Mouse (Mus musculus): ENCODE measurements around the gene Ifnlr1. TPM values are rescaled to one million over a fixed set of nuclear protein-coding genes. Genes with fewer than 3 reads are reported as not detected.
"Not testable (repeated sequence)": the region's sequence is repeated elsewhere in the genome, so short reads cannot be mapped to it uniquely, and the experiment has no call there.

Gene Ifnlr1
- total RNA-seq, 4 experiments from 2014 or later = 0.27 to 0.37 (median 0.32) TPM

DNA sequence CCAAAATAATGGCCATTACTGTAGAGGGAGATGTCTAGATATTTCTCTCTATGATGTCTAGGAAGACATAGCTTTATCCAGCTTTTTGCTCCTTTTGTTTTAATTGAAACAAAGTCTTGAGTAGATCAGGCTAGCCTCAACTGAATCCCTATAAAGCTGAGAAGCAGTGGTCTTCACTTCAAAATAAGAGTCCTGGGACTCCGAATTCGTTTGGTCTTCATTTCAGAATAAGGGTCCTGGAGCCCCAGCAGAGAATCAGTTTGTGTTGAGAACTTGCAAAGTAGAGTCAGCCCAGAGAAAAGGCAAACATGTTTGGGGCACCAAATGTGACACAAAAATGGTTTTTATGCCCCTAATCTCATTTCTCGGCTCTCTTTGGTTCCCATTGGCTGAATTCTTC is 1.4 kb upstream of the Ifnlr1 start:
- DNase-seq (ENCODE audit: low spot score in 2 of 2) = no peak

- DNase-seq (ENCODE audit: low spot score in 2 of 2) = no peak
Observed at GRCm38 (mm10) chr4:135686568-135686953, 474 bp downstream of the Ifnlr1 start.

DNA sequence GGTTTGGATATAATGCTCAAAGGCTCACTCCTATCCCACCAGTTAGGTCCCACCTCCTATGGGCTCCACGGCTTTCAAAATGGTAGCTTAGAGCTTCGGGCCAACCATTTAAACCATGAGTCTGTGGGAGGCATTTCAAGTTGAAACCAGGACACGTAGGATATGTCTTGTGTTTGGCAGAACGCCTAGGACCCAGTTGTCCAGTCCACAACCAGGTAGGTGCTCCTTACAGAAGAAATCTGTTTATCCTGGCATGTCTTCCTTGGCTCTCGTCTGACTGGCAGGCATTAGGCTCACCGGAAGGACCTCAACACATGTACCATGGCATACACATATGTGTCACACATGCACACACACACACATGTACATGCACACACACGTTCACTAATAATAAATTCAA is 3.7 kb downstream of the Ifnlr1 start:
- DNase-seq (ENCODE audit: low spot score in 2 of 2) = no peak

- DNase-seq (ENCODE audit: low spot score in 2 of 2) = no peak
Observed at GRCm38 (mm10) chr4:135690241-135690640, 4.2 kb downstream of the Ifnlr1 start.

DNA sequence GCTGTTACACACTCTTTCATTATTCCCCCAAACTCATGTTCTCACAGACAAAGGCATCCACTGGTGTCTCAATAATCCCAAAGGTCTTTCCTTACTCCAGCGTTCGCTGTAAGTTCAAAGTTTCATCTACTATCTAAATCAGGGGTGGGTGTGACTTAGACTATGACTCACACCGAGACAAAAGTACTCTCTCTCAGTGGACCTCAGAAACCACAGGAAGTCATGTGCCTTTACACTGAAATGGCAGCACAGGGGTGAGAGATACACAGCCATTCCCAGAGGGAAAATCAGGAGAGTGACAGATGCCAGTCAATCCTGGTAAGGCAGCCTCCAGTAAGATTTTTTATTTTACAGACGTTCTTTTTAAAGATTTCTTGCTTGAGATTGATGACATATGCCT is 6.8 kb downstream of the Ifnlr1 start:
- DNase-seq (ENCODE audit: low spot score in 2 of 2) = no peak

DNA sequence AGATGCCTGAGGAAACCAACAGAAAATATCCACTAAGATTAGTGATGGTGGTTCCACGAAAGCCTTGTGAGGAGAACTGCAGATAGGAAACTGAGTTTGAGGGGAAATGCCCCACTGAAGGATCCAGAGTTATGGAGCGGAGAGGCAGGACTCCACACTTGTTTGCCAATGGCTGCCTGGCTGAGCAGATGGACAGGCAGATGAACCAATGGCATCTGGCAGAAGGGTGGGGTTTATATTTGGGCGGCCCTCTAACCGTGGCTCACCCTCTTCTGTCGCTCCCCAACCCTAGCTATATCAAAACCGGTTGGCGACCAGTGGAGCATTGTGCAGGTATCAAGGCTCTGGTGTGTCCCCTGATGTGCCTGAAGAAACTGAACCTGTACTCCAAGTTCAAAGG is 12.4 kb downstream of the Ifnlr1 start:
- DNase-seq (ENCODE audit: low spot score in 2 of 2) = no peak

- DNase-seq (ENCODE audit: low spot score in 2 of 2) = no peak
Observed at GRCm38 (mm10) chr4:135703497-135703896, 17.4 kb downstream of the Ifnlr1 start.

DNA sequence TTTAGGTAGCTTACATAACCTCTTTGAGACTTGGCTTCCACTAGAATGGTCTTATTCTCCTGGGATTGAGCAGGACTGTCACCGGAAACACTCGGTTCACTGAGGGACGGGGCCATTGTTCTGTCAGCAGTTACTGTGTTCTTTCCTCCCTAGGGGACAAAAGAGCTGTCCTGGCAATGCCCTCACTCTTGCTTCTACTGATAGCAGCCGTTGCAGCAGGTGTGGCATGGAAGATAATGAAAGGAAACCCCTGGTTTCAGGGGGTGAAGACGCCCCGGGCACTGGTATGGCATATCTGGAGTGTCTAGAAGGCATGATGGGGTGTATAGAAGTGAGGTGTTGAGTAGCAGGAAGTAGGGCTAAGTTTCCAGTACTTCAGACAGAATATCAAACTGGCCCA is 17.9 kb downstream of the Ifnlr1 start:
- DNase-seq (ENCODE audit: low spot score in 2 of 2) = no peak

DNA sequence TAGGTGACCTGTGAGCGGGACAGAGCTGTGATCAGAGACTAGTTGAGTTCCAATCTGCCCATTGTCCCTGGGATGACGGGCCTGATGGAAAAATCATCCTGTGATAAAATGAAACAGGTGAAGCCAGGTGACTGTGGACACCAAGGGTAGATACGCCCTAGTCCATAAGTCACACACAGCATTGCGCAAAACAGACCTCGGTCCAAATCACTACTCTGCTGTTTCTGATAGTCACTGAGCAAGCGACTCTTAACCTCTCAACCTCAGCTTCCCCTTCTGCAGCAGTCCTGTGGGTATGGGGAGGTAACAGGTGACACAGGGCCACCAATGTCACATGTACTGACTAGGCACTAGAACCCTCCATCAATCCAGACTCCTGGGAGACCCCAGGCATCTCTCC is 20.0 kb downstream of the Ifnlr1 start:
- DNase-seq (ENCODE audit: low spot score in 2 of 2) = no peak

GRCm38 (mm10) chr4:135709072-135709564 is 23.0 kb downstream of the Ifnlr1 start:
- peak in 1 of 2 experiments; percentile 72 for DNase-seq (ENCODE audit: low spot score in 2 of 2)

DNA sequence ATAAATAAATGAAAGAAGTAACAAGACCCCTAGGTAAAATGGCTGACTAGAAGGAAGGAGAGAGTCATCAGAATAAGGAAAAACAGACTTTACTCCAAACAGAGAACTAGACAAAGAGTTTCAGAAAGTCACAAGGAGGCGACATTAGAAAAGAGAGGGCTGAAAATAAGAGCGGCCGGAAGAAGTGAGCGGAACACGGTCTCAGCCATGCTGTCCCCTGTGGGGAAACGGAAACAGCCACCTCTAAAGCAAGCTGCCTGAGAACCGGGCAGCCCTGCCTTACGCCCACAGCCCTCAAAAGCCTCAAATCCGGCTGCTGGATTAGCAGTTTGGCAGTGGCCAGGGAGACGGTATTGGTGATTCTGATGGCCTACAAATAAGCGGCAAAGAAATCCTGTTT is 23.5 kb downstream of the Ifnlr1 start:
- no peak for DNase-seq (ENCODE audit: low spot score in 2 of 2)

DNA sequence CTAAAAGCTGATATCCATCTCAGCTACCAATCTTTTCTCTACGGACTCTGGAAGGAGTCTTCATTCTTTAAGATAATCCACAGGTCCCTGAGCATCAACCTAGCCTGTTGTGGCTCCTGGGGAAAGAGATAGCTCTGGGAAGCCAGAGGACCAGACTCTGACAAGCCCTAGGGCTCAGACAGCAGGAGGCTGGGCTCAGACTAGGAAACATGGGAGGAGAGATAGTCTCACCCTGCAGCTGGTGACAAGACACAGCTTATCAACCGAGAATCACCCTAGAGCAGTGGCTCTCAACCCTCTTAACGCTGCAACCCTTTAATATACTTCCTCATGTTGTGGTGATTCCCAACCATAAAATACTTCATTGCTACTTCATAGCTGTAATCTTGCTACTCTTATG is 24.3 kb downstream of the Ifnlr1 start:
- no peak for DNase-seq (ENCODE audit: low spot score in 2 of 2)

DNA sequence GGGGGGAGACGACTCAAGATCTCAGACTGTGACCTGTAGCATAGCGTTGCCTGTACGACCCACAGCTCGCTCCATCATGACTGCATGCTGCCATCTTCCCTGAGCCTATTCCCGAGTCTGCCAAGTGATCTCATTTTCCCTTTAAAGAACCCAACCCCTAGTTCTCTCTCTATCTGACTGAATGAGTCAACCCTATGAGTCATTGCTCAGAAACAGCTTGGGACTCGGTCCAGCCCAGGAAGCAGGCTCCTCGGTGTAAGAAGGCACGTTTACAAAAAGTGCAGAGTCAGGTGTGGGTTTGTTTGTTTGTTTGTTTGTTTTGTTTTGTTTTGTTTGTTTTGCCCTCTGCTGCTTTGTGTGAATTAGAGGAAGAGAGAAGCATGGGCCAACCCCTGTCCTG is 28.7 kb downstream of the Ifnlr1 start:
- DNase-seq (ENCODE audit: low spot score in 2 of 2) = peak in 1 of 2 experiments; percentile 39

DNA sequence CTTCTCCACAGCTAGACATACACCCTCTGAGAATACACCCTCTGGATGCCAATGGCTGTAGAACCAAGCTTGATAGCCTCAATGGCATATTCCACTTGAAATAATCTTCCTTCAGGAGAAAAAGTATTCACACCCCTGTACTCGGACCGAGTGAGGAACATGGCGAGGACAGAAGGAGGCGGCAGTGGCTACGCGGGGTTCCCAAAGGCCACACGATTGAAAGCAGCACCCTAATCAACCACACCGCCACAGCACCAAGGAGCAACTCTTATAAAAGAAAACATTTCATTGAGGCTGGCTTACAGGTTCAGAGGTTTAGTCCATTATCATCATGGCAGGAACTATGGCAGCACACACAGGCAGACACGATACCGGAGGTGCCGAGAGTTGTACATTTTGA is 30.4 kb downstream of the Ifnlr1 start:
- not testable (repeated sequence) for DNase-seq (ENCODE audit: low spot score in 2 of 2)

- DNase-seq (ENCODE audit: low spot score in 2 of 2) = no peak
Observed at GRCm38 (mm10) chr4:135722540-135723290, 36.6 kb downstream of the Ifnlr1 start.

GRCm38 (mm10) chr4:135726416-135726815 is 40.3 kb downstream of the Ifnlr1 start:
- no peak for DNase-seq (ENCODE audit: low spot score in 2 of 2)

GRCm38 (mm10) chr4:135727817-135728216 is 41.7 kb downstream of the Ifnlr1 start, which contains the start of gene Il22ra1:
Gene Il22ra1, plus strand, starts transcription at chr4:135728172.
- no peak for DNase-seq (ENCODE audit: low spot score in 2 of 2)

DNA sequence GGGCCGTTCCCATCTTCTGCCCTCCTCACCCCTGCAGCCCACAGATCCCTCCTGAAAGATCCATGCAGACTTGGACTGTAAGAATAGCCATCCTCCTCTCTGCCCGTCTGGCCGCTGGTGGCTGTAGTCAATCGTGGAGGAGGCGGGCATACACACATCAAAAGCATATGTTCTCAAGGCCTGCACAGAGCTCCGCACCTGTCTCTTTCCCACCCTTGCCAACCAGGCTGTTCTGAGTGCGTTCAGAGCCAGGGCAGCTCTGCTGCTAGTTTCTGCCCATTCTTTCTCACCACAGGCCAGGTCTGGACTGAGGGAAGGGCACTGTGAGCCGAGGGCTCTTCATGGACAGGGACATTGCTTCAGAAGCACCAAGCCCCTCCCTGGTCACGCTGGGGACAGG is 44.1 kb downstream of the Ifnlr1 start:
- DNase-seq (ENCODE audit: low spot score in 2 of 2) = peak in 1 of 2 experiments; percentile 22

DNA sequence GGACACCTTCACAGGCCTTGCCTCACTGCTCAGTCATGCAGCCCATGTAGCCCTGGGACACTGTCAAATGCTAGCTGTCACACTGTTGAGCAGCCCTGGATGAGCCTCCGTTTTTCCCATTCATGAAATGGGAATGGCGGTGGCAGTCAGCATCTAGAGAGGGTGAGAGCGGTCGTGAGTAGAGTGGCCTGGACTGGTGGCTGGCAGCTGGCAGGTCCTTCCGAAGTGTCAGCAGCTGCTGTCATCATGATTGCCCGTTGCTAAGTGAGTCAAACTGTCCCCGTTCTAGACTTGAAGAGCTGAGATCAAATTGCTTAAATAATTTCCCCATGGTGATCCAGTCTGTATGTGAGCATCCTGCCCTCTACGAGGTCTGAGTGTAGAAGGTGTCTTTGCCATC is 44.9 kb downstream of the Ifnlr1 start:
- DNase-seq (ENCODE audit: low spot score in 2 of 2) = no peak

- peak in 1 of 2 experiments; percentile 31 for DNase-seq (ENCODE audit: low spot score in 2 of 2)
Observed at GRCm38 (mm10) chr4:135733901-135734300, 47.8 kb downstream of the Ifnlr1 start.

GRCm38 (mm10) chr4:135736903-135737302 is 50.8 kb downstream of the Ifnlr1 start:
- DNase-seq (ENCODE audit: low spot score in 2 of 2) = no peak

DNA sequence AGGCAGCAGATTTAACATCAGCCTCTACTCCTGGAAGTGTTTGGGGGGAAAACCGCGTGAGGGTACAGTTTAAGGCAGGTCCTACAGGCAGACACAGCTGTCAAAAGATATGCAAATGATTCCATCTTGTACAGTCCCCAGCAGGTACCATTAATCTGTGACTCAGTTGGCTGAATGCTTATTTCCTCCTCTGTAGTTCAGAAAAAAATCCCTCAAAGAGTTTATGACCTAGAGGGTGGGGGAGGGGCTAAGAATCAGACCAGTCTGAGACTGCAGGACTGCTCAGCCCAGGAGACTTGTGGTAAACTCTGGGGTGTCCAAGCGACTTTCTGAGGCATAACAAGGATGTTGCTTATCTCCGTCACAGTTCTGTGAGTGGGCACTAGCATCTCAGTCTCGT is 52.1 kb downstream of the Ifnlr1 start:
- DNase-seq (ENCODE audit: low spot score in 2 of 2) = no peak

DNA sequence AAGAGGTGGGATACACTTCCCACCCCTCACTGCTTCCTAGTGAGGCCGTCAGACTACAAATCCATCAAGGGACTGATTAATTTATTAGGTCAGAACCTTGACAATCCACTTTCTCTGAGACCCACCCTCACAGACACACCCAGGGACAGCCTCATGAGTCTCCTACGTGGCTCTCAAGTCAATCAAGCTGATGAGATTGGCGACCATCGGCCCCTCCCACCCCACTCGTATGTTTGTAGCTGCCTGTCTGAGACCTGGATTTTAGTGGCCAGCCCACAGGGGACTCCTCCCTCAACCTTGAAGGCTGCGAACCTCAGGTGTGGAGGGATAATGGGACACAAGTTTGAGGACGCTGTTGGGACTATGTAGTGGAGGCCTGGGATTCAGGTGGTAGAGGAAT is 53.1 kb downstream of the Ifnlr1 start:
- no peak for DNase-seq (ENCODE audit: low spot score in 2 of 2)

Data from left cerebral cortex, adult 8-10 months (tissue).